Mouse (Mus musculus): ENCODE results near the gene Ugt1a1. TPM values are rescaled to one million over a fixed set of nuclear protein-coding genes. Genes with fewer than 3 reads are reported as not detected.

Ugt1a1 gene
- total and polyA plus RNA-seq, 3 experiments: 0.19 TPM; not detected in 2

- Histone ChIP-seq H3K79me2 (replicated peaks; ENCODE audit: control insufficient read depth, extremely low read depth, insufficient read depth, poor library complexity, severe bottlenecking) (no peaks in the 10 kb centered on the region), H3K4me1 (ENCODE audit: control insufficient read depth in 1 of 2, insufficient read depth in 2 of 2) (0 out of 4 replicates have a peak, but pooled peaks cover 0 to 3% of the 10 kb centered on the region in 2 experiments), H3K27me3 (replicated peaks) (peaks cover 2% of the 10 kb centered on the region), H3K9ac (ENCODE audit: insufficient read depth, low read depth) (no peak overlapping the region), H3K9me3 (replicated peaks; ENCODE audit: low read length) (peaks cover 73% of the 10 kb centered on the region), H3K4me2 (ENCODE audit: insufficient read depth, low read depth, poor library complexity, severe bottlenecking) (no peak overlapping the region), H3K27ac (ENCODE audit: insufficient read depth, low read depth) (no peak overlapping the region), H3K4me3 (replicated peaks in 1 of 3; ENCODE audit: low read depth in 2 of 3, low read length in 2 of 3, poor library complexity in 1 of 3) (no peak overlapping the region), H3K36me3 (replicated peaks in 1 of 2; ENCODE audit: control insufficient read depth in 1 of 2, insufficient read depth in 1 of 2, low read length in 1 of 2) (no peaks in the 10 kb centered on the region)
- in situ Hi-C loops (cut with MboI; ENCODE audit: low pct_ligation_motif_present, low pct_unique_long_range_greater_than_20kb, low sequenced_read_pairs) (no loop called here), dilution Hi-C loops (cut with MboI; ENCODE audit: extremely low pct_ligation_motif_present, extremely low pct_unique_long_range_greater_than_20kb, low sequenced_read_pairs) (no loop called here)
- DNase-seq (ENCODE audit: extremely low read depth): no peak
- no peak for TF ChIP-seq TCF12 (IDR thresholded peaks at IDR 0.05; ENCODE audit: low read depth, low read length)
- no peak for TF ChIP-seq MYC (IDR thresholded peaks at IDR 0.05; ENCODE audit: low read depth, low read length)
Observed at GRCm38 (mm10) chr1:88229986-88230385, 18.2 kb downstream of the Ugt1a1 start.

- dilution Hi-C loops (cut with MboI; ENCODE audit: extremely low pct_ligation_motif_present, extremely low pct_unique_long_range_greater_than_20kb, low sequenced_read_pairs) (no loop called here), in situ Hi-C loops (cut with MboI; ENCODE audit: low pct_ligation_motif_present, low pct_unique_long_range_greater_than_20kb, low sequenced_read_pairs) (no loop called here)
- Histone ChIP-seq H3K27me3 (replicated peaks) (peaks cover 5% of the 10 kb centered on the region), H3K4me3 (replicated peaks in 1 of 3; ENCODE audit: low read depth in 2 of 3, low read length in 2 of 3, poor library complexity in 1 of 3) (no peak overlapping the region), H3K27ac (ENCODE audit: insufficient read depth, low read depth) (no peak overlapping the region), H3K79me2 (replicated peaks; ENCODE audit: control insufficient read depth, extremely low read depth, insufficient read depth, poor library complexity, severe bottlenecking) (no peaks in the 10 kb centered on the region), H3K4me2 (ENCODE audit: insufficient read depth, low read depth, poor library complexity, severe bottlenecking) (no peak overlapping the region), H3K9me3 (replicated peaks; ENCODE audit: low read length) (peaks cover 75% of the 10 kb centered on the region), H3K36me3 (replicated peaks in 1 of 2; ENCODE audit: control insufficient read depth in 1 of 2, insufficient read depth in 1 of 2, low read length in 1 of 2) (no peaks in the 10 kb centered on the region), H3K9ac (ENCODE audit: insufficient read depth, low read depth) (no peak overlapping the region), H3K4me1 (ENCODE audit: control insufficient read depth in 1 of 2, insufficient read depth in 2 of 2) (0 out of 4 replicates have a peak, but pooled peaks cover 0 to 3% of the 10 kb centered on the region in 2 experiments)
- DNase-seq (ENCODE audit: extremely low read depth): no peak
- TF ChIP-seq POLR2AphosphoS2 (IDR thresholded peaks at IDR 0.05; ENCODE audit: low read depth, low read length) (no peak), MXI1 (IDR thresholded peaks at IDR 0.05; ENCODE audit: low read depth, low read length) (no peak), JUN (IDR thresholded peaks at IDR 0.05; ENCODE audit: insufficient read depth, low read depth, low read length) (no peak), ZC3H11A (IDR thresholded peaks at IDR 0.05; ENCODE audit: low read depth, low read length) (no peak), EP300 (IDR thresholded peaks at IDR 0.05; ENCODE audit: low read length) (no peak), MEF2A (IDR thresholded peaks at IDR 0.05; ENCODE audit: borderline replicate concordance, low read depth, low read length) (no peak), CHD1 (IDR thresholded peaks at IDR 0.05; ENCODE audit: low read depth, low read length) (no peak)
Observed at GRCm38 (mm10) chr1:88230421-88230820, 18.7 kb downstream of the Ugt1a1 start.

DNA sequence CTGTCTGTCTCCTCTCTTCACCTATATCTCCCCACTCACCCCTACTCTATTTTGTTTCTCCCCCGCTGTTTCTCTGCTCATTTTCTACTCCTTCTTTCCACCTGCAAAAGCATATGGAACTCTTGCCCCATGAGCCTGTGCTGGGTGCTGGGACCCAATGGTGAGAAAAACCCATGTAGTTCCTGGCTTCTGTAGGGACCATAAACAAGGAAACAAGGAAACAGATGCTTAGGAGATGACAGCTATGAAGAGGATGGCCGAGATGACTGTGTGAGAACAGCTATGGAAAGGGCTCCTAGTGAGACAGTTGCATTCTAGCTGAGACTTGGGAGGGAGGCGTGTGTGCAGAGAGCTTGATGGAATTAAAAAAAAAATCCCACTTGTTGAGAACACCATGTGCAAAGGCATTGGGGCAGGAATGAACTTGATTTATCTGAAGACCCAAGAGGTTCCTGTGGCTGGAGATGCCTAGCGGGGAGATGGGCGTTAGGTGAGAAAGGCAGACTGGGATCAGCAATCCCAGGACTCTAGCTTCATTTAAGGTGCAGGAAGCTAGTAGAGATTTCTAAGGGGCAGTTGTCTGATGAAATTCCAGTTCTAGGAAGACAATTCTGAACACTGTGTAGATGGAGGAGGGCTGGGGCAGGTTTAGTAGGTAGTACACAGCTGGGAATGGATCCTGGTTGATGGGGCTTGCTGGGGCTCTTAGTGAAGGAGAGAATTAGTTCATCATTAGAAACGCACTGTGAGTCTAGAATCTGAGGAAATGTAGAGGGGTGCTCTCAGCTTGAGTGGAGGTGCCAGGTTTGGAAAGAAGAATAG lies 19.4 kb downstream of the Ugt1a1 start:
- dilution Hi-C loops (cut with MboI; ENCODE audit: extremely low pct_ligation_motif_present, extremely low pct_unique_long_range_greater_than_20kb, low sequenced_read_pairs): no loop called here
- Histone ChIP-seq H3K79me2 (replicated peaks; ENCODE audit: control insufficient read depth, extremely low read depth, insufficient read depth, poor library complexity, severe bottlenecking) (no peaks in the 10 kb centered on the region), H3K4me3 (replicated peaks in 1 of 3; ENCODE audit: low read depth in 2 of 3, low read length in 2 of 3, poor library complexity in 1 of 3) (no peak overlapping the region), H3K27ac (ENCODE audit: insufficient read depth, low read depth) (no peak overlapping the region), H3K9ac (ENCODE audit: insufficient read depth, low read depth) (no peak overlapping the region), H3K4me1 (ENCODE audit: control insufficient read depth in 1 of 2, insufficient read depth in 2 of 2) (0 out of 4 replicates have a peak, but pooled peaks cover 0 to 3% of the 10 kb centered on the region in 2 experiments), H3K9me3 (replicated peaks; ENCODE audit: low read length) (peaks cover 74% of the 10 kb centered on the region), H3K36me3 (replicated peaks in 1 of 2; ENCODE audit: control insufficient read depth in 1 of 2, insufficient read depth in 1 of 2, low read length in 1 of 2) (no peaks in the 10 kb centered on the region), H3K27me3 (replicated peaks) (peaks cover 6% of the 10 kb centered on the region), H3K4me2 (ENCODE audit: insufficient read depth, low read depth, poor library complexity, severe bottlenecking) (no peak overlapping the region)
- in situ Hi-C loops (cut with MboI; ENCODE audit: low pct_ligation_motif_present, low pct_unique_long_range_greater_than_20kb, low sequenced_read_pairs): no loop called here
- DNase-seq (ENCODE audit: extremely low read depth): no peak
- TF ChIP-seq CTCF (conservative IDR thresholded peaks at IDR 0.05 in 1 of 2, IDR thresholded peaks at IDR 0.05 in 1 of 2; ENCODE audit: low read depth in 2 of 2, low read length in 2 of 2) (no peak), SMC3 (IDR thresholded peaks at IDR 0.05; ENCODE audit: low read depth, low read length) (no peak), E2F4 (IDR thresholded peaks at IDR 0.05; ENCODE audit: insufficient replicate concordance, low read depth, low read length) (no peak), BHLHE40 (IDR thresholded peaks at IDR 0.05; ENCODE audit: low read depth, low read length) (no peak), MEF2A (IDR thresholded peaks at IDR 0.05; ENCODE audit: borderline replicate concordance, low read depth, low read length) (no peak), POLR2A (IDR thresholded peaks at IDR 0.05; ENCODE audit: low read depth, low read length) (no peak), ZNF384 (IDR thresholded peaks at IDR 0.05; ENCODE audit: low read depth, low read length) (no peak), ZKSCAN1 (IDR thresholded peaks at IDR 0.05; ENCODE audit: borderline replicate concordance, low read depth, low read length) (no peak), MAX (IDR thresholded peaks at IDR 0.05; ENCODE audit: low read length) (no peak), MAZ (IDR thresholded peaks at IDR 0.05; ENCODE audit: low read depth, low read length) (no peak), JUN (IDR thresholded peaks at IDR 0.05; ENCODE audit: insufficient read depth, low read depth, low read length) (no peak), UBTF (IDR thresholded peaks at IDR 0.05; ENCODE audit: low read depth, low read length) (no peak), EP300 (IDR thresholded peaks at IDR 0.05; ENCODE audit: low read length) (no peak), NELFE (IDR thresholded peaks at IDR 0.05; ENCODE audit: low read depth, low read length) (no peak), RCOR1 (conservative IDR thresholded peaks at IDR 0.05; ENCODE audit: low read depth, low read length) (no peak), IRF4 (IDR thresholded peaks at IDR 0.05; ENCODE audit: low read depth, low read length) (no peak)

All from CH12.LX (cell line).